Mouse (Mus musculus) thymus, adult 2 months (tissue): ENCODE results near the gene Tmem230.

Experiments
- CTCF ChIP-seq: fragments of 200-500 bp; IDR thresholded peaks from 2 replicates; pipeline ENCODE4 v1.5.1; 2012; ENCODE audit warnings: mild to moderate bottlenecking, control low read depth, low read length, moderate library complexity, borderline replicate concordance; ENCODE audit not compliant: control insufficient read depth, poor library complexity, insufficient read depth; ENCODE audit errors: extremely low read depth
- POLR2A ChIP-seq: fragments of 200-500 bp; IDR thresholded peaks from 2 replicates; pipeline ENCODE4 v1.6.1; 2012; ENCODE audit warnings: mild to moderate bottlenecking, low read length, control low read depth, moderate library complexity; ENCODE audit not compliant: control insufficient read depth, poor library complexity, insufficient read depth; ENCODE audit errors: extremely low read depth

DNA sequence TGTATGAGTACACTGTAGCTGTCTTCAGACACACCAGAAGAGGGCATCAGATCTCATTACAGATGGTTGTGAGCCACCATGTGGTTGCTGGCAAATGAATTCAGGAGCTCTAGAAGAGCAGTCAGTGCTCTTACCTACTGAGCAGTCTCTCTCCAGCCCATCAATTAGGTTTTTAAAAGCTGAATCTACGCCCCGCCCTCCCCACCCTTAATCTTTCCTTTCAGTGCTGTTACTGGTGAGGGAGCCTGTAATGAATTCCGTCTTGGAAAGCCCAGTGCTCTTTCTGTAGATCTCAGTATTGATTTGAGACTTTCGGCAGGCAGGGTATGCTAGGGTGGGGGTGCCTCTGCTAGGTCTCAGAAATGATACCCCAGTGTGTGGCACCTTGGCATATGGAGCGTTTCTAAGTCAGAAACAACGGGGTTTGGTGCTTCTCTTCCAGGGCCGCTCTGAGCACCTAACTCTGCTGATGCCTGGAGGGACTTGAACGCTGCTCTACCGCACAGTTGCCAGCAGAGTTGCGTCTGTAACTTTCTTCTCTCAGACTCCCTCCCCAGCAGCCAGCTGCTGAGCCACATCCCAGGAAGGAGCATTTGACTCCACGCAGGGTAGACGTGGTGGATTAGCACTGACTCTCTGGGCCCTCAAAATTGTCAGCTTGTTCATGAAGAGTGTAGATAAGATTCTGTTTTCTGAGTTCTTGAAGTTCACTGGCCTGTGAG lies 35.0 kb upstream of the Tmem230 start:
- no peak for TF ChIP-seq POLR2A
- TF ChIP-seq CTCF: no peak
